Mouse (Mus musculus) neural tube, embryonic 14.5 days (tissue): ENCODE data around the gene Gm8369. TPM values are rescaled to one million over a fixed set of nuclear protein-coding genes. Genes with fewer than 3 reads are reported as not detected.

ENCODE experiments used
- ATAC-seq: fragments of 200-750 bp; cut with Nextera tagmentation; 2 replicates; pipeline ENCODE4 v1.8.0; 2017; ENCODE audit warnings: low read depth, mild to moderate bottlenecking, moderate TSS enrichment, moderate library complexity
- H3K27ac ChIP-seq: fragments of 300-500 bp; sonication (generic); 2 replicates; pipeline ENCODE4 v1.5.1; 2014; ENCODE audit warnings: low read depth, mild to moderate bottlenecking, control low read depth, low read length, moderate library complexity, mixed read lengths
- H3K27me3 ChIP-seq: fragments of 300-500 bp; sonication (generic); 2 replicates; pipeline ENCODE4 v1.6.1; 2014; ENCODE audit warnings: low read length; ENCODE audit not compliant: control insufficient read depth, insufficient read depth
- H3K36me3 ChIP-seq: fragments of 300-500 bp; sonication (generic); 2 replicates; pipeline ENCODE4 v1.6.1; 2014; ENCODE audit warnings: low read length, mixed read lengths; ENCODE audit not compliant: control insufficient read depth, insufficient read depth
- H3K4me1 ChIP-seq: fragments of 300-500 bp; sonication (generic); 2 replicates; pipeline ENCODE4 v1.6.1; 2014; ENCODE audit warnings: low read length; ENCODE audit not compliant: control insufficient read depth, insufficient read depth
- H3K4me2 ChIP-seq: fragments of 300-500 bp; sonication (generic); 2 replicates; pipeline ENCODE4 v1.6.1; 2014; ENCODE audit warnings: mild to moderate bottlenecking, low read depth, low read length, control low read depth
- H3K4me3 ChIP-seq: fragments of 300-500 bp; sonication (generic); 2 replicates; pipeline ENCODE4 v1.5.1; 2014; ENCODE audit warnings: low read depth, low read length, control low read depth, mixed read lengths
- H3K9ac ChIP-seq: fragments of 300-500 bp; sonication (generic); replicated peaks from 2 replicates; pipeline ENCODE4 v1.6.1; 2014; ENCODE audit warnings: low read depth, mild to moderate bottlenecking, control low read depth, low read length, mixed read lengths
- H3K9me3 ChIP-seq: fragments of 300-500 bp; sonication (generic); 2 replicates; pipeline ENCODE4 v1.6.1; 2016; ENCODE audit warnings: low read length; ENCODE audit not compliant: control insufficient read depth
- WGBS: fragments of 180-500 bp; shearing (Covaris S2); extraction: QIAGEN DNeasy Blood & Tissue Kit; methylation state at CpG from one replicate; pipeline ENCODE4 v1.1.7; 2014; 5-methylcytosine and 5-hydroxymethylcytosine counted together
- polyA plus RNA-seq: library from polyadenylated mRNA; unstranded; fragments of >200 nt; fragmentation: Nextera tagmentation; extraction: Ambion mirVana; gene quantifications from 2 replicates; pipeline ENCODE4 v1.2.1, GENCODE M21; 2014

Gm8369 gene
- polyA plus RNA-seq, 1 experiment from 2014 or later: not detected

GRCm38 (mm10) chr19:11479714-11480113 lies 6.0 kb upstream of the Gm8369 start:
- no peaks in the 10 kb centered on the region for H3K27me3 ChIP-seq
- ATAC-seq: no peak
- H3K4me2 ChIP-seq: no peak overlapping the region
- no peaks in the 10 kb centered on the region for H3K9me3 ChIP-seq
- H3K27ac ChIP-seq: no peak overlapping the region
- H3K4me3 ChIP-seq: no peak overlapping the region
- H3K36me3 ChIP-seq: no peaks in the 10 kb centered on the region
- H3K9ac ChIP-seq: no peak overlapping the region
- WGBS: 89% methylated on average over 2 of the region's 2 CpGs
- no peaks in the 10 kb centered on the region for H3K4me1 ChIP-seq

GRCm38 (mm10) chr19:11482684-11483083 lies 3.1 kb upstream of the Gm8369 start:
- no peak overlapping the region for H3K4me3 ChIP-seq
- no peaks in the 10 kb centered on the region for H3K27me3 ChIP-seq
- H3K9ac ChIP-seq: no peak overlapping the region
- H3K27ac ChIP-seq: no peak overlapping the region
- no peak overlapping the region for H3K4me2 ChIP-seq
- no peaks in the 10 kb centered on the region for H3K36me3 ChIP-seq
- no peaks in the 10 kb centered on the region for H3K9me3 ChIP-seq
- ATAC-seq: no peak
- WGBS: 92% methylated on average over 2 of the region's 2 CpGs
- H3K4me1 ChIP-seq: no peaks in the 10 kb centered on the region

- Histone ChIP-seq H3K27ac (no peak overlapping the region), H3K4me2 (no peak overlapping the region), H3K27me3 (no peaks in the 10 kb centered on the region), H3K4me3 (no peak overlapping the region), H3K4me1 (no peaks in the 10 kb centered on the region), H3K9me3 (no peaks in the 10 kb centered on the region), H3K9ac (no peak overlapping the region), H3K36me3 (no peaks in the 10 kb centered on the region)
- ATAC-seq: no peak
- 79% methylated on average over 4 of the region's 4 CpGs for WGBS
Measured at GRCm38 (mm10) chr19:11483941-11484340, 1.8 kb upstream of the Gm8369 start.

GRCm38 (mm10) chr19:11484388-11484787 lies 1.4 kb upstream of the Gm8369 start:
- no peak for ATAC-seq
- Histone ChIP-seq H3K9ac (no peak overlapping the region), H3K27ac (no peak overlapping the region), H3K9me3 (no peaks in the 10 kb centered on the region), H3K4me3 (no peak overlapping the region), H3K4me2 (no peak overlapping the region), H3K36me3 (no peaks in the 10 kb centered on the region), H3K27me3 (no peaks in the 10 kb centered on the region), H3K4me1 (no peaks in the 10 kb centered on the region)
- 84% methylated on average over 3 of the region's 3 CpGs for WGBS

GRCm38 (mm10) chr19:11485266-11485665 lies 472 bp upstream of the Gm8369 start:
- Histone ChIP-seq H3K27ac (no peak overlapping the region), H3K4me3 (no peak overlapping the region), H3K9me3 (no peaks in the 10 kb centered on the region), H3K9ac (no peak overlapping the region), H3K4me1 (no peaks in the 10 kb centered on the region), H3K27me3 (no peaks in the 10 kb centered on the region), H3K4me2 (no peak overlapping the region), H3K36me3 (no peaks in the 10 kb centered on the region)
- WGBS: 95% methylated on average over 3 of the region's 3 CpGs
- no peak for ATAC-seq

- H3K4me1 ChIP-seq: no peaks in the 10 kb centered on the region
- H3K4me3 ChIP-seq: no peak overlapping the region
- no peak overlapping the region for H3K9ac ChIP-seq
- ATAC-seq: no peak
- no peaks in the 10 kb centered on the region for H3K27me3 ChIP-seq
- WGBS: 92% methylated on average over 1 of the region's 1 CpGs
- no peak overlapping the region for H3K27ac ChIP-seq
- H3K9me3 ChIP-seq: no peaks in the 10 kb centered on the region
- H3K36me3 ChIP-seq: no peaks in the 10 kb centered on the region
- no peak overlapping the region for H3K4me2 ChIP-seq
Measured at GRCm38 (mm10) chr19:11486599-11486998, 861 bp downstream of the Gm8369 start.

- Histone ChIP-seq H3K27me3 (no peaks in the 10 kb centered on the region), H3K36me3 (no peaks in the 10 kb centered on the region), H3K4me2 (no peak overlapping the region), H3K27ac (no peak overlapping the region), H3K4me1 (no peaks in the 10 kb centered on the region), H3K9ac (no peak overlapping the region), H3K9me3 (no peaks in the 10 kb centered on the region), H3K4me3 (no peak overlapping the region)
- ATAC-seq: no peak
- 73% methylated on average over 4 of the region's 4 CpGs for WGBS
Measured at GRCm38 (mm10) chr19:11491406-11492189, 5.9 kb downstream of the Gm8369 start.

GRCm38 (mm10) chr19:11492671-11493070 lies 6.9 kb downstream of the Gm8369 start:
- Histone ChIP-seq H3K4me2 (no peak overlapping the region), H3K27ac (no peak overlapping the region), H3K9me3 (no peaks in the 10 kb centered on the region), H3K4me1 (no peaks in the 10 kb centered on the region), H3K36me3 (no peaks in the 10 kb centered on the region), H3K27me3 (no peaks in the 10 kb centered on the region), H3K9ac (no peak overlapping the region), H3K4me3 (no peak overlapping the region)
- 87% methylated on average over 1 of the region's 1 CpGs for WGBS
- no peak for ATAC-seq

- no peaks in the 10 kb centered on the region for H3K4me1 ChIP-seq
- no peak overlapping the region for H3K27ac ChIP-seq
- H3K27me3 ChIP-seq: no peaks in the 10 kb centered on the region
- no peak for ATAC-seq
- H3K4me3 ChIP-seq: no peak overlapping the region
- no peak overlapping the region for H3K4me2 ChIP-seq
- no peaks in the 10 kb centered on the region for H3K9me3 ChIP-seq
- H3K36me3 ChIP-seq: no peaks in the 10 kb centered on the region
- no peak overlapping the region for H3K9ac ChIP-seq
- WGBS: 88% methylated on average over 3 of the region's 3 CpGs
Measured at GRCm38 (mm10) chr19:11494519-11494918, 8.8 kb downstream of the Gm8369 start.
